Mouse (Mus musculus): ENCODE data around the gene Epas1.

Epas1 gene

DNA sequence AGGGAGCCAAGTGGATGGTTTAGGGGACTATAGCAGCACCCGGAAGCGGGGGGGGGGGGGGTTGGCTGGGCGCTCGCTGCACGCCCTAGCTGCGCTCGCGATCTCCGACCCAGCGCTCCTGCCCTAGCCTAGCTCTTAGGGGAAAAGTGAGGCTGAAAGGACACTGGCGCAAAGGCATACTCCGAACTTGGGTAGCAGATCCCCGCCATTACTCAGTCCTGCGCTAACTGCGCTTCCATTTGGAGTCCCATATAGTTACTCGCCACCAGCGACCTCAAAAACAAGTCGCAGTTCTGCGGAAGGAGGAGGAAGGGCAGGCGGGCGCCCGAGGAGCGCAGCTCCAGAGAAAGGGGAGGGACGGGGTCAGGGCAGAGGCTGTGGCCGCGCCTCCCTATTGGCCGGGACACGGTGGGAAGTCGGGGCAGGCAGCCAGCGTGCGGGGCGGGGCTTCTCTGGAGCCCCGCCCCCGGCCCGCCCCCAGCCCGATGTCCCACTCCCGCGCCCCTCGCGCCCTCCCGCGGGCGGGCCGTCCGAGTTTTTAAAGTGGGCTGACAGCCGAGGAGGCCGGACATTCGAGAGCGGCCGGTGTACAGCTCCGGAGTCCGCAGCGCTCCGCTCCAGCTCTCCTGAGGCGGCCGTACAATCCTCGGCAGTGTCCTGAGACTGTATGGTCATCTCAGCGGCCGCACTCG, at the start of gene Epas1:
Epas1 (plus strand) TSS at position 571 of the 692 bp plus-strand sequence.
- WGBS = 1% methylated on average over 59 of the region's 60 CpGs

DNA sequence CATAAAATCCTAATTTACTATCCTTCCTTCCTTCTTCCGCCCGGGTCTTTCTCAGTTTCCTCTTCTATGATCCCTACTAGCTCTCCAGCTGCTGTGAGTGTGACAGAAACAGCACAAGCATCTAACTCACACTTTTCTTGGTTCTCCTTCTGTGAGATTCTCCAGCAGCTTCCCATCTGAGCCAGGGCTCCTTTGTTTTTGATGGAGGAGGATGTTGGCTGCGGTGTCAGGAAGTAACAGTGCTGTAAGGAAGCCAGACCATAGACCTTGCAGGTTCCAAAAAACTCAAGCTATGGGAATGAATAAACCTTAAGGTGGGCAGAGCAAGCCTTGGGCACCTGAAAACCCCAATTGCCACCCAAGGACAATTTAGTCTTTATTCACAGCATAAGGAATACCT, 48.3 kb upstream of the Epas1 start:
- WGBS = 70% methylated on average over 3 of the region's 3 CpGs

DNA sequence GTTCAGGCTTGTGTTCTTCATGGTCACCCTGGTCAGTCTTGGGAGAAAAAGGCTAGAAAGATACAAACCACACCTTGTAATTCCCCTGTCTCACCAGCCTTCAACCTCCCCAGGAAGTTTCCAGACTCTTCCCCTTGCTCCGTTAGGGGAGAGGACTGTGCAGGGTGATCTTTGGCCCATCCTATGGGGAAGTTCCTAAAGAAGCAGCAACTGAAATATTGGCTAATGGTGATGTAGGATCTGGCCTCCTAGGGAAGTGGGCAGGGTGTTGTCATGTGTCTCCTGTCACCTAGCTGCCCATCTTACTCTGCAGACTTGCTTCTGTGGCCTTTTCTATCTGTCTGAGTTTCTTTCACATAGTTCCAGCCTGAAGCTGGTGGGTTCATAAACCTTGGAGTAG, 47.0 kb upstream of the Epas1 start:
- WGBS = 79% methylated on average over 1 of the region's 1 CpGs

DNA sequence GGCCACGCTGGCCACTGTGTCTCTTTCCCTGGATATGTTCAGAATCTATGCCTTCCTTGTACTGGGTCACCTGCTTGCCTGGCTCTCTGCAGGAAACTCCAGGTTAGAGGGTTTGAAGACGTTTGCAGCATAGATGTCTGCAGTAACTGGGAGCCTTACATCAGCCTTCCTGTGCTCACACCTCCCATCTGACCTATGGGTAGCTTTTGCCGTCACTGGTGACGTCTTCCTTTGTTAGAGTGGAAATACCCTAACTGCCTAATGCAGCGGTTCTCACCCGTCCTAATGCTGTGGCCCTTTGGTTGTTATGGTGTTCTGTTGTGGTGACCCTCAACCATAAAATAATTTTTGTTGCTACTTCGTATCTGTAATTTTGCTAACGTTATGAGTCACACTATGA, 43.7 kb upstream of the Epas1 start:
- 90% methylated on average over 8 of the region's 8 CpGs for WGBS

DNA sequence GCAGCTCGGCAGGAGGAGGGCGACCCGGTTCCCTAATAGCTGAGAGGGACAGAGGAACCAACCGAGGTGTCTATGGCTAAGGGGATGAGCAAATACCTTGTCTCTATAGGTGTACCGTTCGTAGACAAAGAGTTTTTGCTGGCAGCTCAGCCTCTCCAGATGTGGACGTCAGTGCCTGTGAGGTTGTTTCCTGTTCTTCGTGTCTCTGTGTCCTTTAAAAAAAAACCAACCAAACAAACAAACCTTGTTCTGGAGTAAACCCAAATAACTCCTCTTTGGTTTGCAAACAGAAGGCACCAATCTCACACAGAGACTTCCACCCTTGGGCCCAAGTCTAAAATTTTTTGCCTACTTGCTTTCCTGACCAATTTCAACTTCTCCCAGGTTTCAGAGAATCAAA, 43.1 kb upstream of the Epas1 start:
- 74% methylated on average over 8 of the region's 8 CpGs for WGBS

DNA sequence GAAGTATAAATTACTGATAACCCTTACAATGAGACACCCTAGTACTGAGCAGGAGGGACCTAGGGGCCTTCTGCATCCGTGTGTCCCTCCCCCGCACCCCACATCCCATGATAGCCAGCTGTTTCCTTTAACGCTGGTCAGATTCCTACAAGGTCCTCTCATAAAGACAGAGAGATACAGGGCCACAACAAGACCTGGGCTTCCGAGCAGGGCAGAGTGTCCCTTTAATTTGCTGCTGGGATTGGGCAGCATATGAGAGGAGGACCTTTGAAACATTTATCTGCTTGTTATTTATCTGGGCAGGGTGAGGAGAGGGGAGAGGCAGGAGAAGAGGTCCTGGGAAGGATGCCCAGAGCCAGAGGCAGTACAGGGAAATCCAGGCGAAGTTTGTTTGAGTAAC, 41.6 kb upstream of the Epas1 start:
- WGBS = 75% methylated on average over 5 of the region's 5 CpGs

DNA sequence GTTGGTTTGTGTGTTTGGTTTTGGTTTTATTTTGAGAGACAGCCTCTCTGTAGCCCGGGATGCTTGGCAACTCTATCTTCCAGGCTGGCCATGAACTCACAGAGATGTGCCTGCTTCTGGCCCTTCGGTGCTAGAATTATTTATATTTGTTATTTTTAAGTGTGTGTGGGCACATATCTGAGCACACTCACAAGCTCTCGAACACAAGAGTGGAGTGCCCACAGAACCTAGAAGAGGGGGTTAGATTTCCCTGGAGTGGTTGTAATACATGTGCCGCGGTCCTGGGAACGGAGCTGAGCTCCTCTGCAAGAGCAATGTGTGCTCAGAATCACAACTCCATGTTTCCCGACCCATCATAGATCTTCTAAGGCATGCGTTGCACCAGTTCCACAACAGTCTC, 40.9 kb upstream of the Epas1 start:
- 78% methylated on average over 8 of the region's 8 CpGs for WGBS

DNA sequence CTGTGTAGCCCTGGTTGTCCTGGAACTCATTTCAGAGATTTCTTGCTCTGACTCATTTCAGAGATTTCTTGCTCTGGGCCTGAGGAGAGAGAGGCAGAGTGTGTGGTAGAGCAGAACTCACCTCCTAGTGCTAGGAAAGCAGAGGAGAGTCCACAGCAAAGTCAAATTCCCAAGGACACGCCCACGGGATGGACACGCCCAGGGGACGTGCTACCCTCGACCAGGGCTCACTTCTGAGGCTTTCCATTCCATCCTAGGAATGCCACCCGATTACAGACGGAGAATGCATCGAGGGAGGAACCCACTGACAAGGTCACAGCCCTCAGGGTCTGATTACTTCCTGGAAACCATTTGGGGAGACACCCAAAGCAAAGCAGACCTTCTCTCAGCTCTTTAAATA, 39.9 kb upstream of the Epas1 start:
- WGBS = 48% methylated on average over 8 of the region's 8 CpGs

DNA sequence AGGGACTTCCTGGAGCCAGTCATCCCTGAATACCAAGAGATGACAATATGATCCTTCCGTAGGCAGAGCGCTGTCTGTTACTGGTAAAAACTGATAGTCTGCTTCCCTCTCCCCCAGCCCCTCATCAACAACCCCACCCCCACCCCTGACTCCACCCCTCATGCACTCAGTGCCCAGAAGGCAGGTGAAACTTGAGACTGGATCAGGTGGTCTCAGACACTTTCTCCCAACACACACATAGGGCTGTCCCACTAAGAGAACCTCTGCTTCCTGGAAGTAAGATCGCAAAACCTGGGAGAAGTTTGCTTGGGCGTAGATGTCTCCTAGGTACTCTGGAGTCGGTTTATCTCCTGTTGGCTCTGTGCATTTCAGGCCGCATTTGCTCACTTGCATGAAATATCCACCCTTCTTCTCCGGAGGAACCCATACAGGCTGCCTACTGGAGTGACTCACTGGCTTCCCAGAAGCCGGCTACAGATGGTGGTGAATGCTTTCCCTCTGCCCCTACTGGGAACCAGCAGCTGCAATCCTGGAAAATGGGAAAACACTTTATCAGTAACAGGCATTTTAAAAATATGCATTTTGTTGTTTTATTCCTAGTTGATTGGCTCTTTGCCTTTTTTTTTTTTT, 28.6 kb upstream of the Epas1 start:
- WGBS = 58% methylated on average over 8 of the region's 8 CpGs

DNA sequence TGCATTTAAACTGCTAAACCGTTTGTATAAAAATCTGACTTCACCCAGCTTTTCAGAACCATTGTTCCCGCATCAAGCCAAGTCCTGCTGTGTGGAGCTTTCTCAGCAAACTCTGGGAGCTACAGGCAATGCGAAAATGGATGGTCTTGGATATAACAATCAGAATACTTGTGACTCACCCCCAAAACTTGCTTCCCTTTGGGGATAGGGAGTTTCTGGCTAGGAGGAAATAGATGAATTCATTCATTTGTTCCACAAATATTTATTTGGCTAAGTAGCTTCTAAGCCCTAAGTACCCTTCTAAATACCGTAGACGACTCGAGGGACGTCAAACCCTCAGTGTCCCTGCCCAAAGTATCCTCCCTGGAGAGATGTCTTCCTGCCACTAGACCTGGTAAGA, 27.0 kb upstream of the Epas1 start:
- whole genome bisulfite sequencing = 69% methylated on average over 7 of the region's 7 CpGs

DNA sequence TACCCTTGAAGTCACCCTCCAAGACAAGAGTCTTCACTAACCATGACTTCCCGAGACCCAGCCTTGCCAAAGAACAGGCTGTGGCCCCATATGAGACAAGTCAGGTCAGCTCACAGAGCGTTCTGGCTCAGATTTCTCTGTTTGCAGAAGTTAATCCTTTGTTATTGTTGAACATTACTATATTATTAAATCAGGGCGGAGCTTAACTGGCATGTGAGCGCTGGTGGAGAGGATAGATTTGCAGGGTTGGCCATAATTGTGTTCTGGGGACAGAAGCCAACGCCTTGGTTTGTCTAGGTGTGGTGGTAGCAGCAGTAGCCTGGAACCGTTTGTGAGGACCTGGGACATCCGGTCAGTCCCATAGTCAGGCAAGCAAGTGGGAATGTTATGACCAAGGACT, 26.5 kb upstream of the Epas1 start:
- 91% methylated on average over 7 of the region's 7 CpGs for WGBS

DNA sequence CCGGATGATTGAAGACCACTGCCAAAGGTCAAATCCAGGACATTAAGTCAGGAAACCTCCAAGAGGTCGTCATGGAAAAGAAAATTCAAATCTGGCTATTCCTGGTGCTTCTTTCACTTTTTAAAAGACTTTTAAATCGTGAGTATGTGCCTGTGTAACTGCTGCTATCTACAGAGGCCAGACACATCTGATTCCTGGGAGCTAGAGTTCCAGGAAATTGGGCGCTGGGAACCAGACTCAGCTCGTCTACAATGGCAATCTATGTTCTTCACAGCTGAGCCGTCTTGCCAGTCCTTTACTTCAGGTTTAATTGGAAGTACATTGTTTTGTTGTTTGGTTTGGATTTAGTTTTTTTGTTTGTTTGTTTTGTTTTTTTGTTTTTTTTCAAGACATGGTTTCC, 22.2 kb upstream of the Epas1 start:
- WGBS = 84% methylated on average over 6 of the region's 6 CpGs

DNA sequence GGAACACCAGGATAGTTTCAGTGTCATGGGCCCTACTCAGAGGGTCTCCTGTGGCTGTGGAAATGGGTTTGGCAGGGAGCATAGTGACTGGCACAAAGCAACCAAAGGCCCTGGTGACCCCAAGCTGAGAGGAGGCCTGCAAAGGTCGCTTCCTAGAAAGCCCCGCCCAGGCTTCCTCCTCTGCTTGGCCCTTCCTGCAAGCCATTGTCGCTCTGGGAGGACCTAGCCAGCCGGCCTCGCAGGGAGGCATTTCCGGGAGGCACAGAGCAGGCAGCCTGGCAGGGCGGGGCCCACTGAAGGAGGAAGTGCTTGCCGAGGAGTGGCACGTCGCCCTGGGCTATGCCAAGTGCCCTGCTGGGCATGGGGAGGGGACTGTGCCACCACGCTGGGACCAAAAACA, 21.5 kb upstream of the Epas1 start:
- 30% methylated on average over 11 of the region's 11 CpGs for WGBS

DNA sequence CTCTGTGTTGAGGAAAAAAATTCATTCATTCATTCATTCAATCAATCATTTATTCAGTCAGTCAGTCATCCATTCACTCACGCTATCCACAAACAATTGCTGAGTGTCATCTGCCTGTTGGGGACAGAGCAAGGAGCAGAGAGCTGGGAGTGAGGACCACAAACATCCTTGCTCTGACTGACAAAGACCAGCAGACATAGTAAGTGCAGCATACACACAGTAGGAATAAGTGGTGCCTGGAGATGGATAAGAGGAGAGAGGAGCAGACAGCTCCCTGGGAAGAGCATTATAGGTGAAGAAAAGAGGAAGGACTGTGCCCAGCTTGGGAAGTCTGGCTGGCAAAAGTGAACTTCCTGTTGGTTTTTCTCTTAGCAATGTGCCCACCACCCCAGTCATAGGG, 21.0 kb upstream of the Epas1 start:
- 81% methylated on average over 1 of the region's 1 CpGs for WGBS

DNA sequence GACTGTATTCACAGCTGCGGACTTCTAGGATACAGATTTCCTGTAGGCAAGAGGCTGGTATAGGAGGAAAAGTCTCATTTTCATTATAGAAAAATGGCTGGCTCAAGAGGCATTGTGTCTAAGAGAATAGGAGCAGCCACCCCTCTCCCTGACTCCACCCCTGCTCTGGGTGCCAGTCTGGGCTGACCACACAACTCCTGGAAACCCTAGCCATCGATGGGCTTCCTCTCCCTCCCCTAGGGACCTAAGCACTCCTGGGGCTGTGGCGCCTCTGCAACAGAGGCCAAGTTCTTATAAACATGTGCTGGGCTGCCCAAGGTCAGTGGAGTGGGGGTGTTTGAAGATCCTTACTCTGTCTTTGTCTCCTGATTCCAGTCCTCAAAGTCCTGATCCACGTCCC, 19.9 kb upstream of the Epas1 start:
- 84% methylated on average over 4 of the region's 4 CpGs for whole genome bisulfite sequencing

DNA sequence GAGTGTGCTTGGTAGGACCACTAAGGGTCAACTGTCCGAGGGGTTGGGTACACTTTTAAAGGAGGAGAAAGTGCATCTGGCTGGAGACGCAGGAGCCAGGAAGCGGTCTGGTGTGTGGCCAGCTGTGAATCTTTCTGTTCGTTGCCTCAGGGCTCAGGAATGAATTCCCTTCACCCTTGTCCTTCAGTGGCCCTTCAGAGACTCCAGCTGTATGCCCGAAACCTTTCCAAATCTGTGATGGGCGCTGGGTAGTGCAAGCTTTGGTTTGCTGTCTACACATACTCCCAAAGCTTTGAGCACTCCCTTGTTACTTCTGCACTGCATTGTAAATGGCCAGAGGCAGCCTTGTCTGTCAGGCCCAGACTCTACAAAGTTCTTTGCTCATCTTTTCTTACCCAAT, 15.0 kb upstream of the Epas1 start:
- 82% methylated on average over 6 of the region's 6 CpGs for WGBS

DNA sequence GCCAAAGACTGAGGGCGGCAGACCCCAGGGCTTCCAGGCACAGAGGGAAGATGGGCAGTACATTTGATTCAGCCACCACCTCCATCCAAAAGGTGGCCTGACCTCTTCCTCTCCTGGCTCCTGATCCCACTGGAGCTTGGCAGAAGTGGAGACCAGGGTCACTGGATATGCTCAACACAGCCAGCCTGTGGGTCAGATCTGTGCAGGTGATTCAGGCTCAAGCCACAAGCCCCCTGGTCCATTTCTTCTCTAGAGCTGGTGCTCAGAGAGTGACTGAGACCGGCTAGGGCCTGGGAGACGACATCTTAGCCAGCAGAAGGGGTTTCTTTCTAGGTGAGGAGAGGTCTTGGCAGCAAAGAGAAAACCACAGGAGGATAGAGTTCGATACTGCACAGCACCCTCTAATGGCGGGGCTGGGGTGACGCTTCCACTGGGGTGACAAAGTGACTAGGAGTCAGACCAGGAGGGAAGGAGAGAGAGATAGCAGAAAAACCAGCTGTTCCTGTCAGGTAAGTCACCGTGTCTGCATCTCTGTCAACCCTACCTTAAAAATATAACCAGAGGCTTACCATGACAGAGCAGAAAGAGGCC, 10.1 kb upstream of the Epas1 start:
- whole genome bisulfite sequencing = 94% methylated on average over 7 of the region's 7 CpGs

DNA sequence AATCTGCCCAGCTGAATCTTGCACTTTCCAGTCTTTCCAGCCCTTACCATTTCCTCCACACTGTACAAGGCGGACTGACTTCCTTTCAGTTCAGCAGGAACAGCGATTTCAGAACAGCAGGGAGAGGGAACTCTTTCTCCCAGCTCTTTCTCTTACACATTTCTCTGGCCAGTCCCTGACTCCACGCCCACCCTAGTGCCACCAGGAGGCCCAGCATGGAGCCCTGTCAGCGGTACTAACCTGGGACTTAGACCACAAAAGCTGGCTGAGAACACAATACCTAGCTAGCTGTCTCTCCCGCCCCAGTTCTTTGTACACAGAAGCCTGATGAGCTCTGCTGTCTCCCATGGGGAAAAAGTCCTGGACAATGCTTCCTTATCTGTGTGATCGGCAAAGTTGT, 8.6 kb upstream of the Epas1 start:
- WGBS = 70% methylated on average over 6 of the region's 6 CpGs

DNA sequence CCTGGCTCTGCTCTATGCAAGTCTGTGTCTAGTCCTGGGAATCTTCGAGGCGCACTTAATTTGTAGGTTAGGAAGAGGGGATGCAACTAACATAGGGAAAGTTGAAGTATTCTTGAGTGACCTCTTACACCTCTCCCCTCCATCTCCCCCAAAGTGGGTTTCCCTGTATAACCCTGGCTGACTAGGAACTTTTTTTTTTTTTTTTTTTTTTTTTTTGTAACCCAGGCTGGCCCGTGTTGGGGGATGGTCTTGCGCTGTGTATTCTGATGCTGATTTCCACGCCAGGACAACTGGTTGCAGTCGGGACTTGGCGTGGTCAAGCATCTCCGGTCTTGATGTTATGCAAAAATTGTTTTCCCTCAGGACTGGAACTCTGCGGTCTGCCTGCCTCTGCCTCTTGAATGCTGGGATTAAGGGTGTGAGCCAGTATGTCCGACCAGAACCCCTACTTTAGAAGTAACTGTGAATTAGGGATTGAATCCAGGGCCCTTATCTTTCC, 2.1 kb upstream of the Epas1 start:
- 93% methylated on average over 10 of the region's 10 CpGs for WGBS

DNA sequence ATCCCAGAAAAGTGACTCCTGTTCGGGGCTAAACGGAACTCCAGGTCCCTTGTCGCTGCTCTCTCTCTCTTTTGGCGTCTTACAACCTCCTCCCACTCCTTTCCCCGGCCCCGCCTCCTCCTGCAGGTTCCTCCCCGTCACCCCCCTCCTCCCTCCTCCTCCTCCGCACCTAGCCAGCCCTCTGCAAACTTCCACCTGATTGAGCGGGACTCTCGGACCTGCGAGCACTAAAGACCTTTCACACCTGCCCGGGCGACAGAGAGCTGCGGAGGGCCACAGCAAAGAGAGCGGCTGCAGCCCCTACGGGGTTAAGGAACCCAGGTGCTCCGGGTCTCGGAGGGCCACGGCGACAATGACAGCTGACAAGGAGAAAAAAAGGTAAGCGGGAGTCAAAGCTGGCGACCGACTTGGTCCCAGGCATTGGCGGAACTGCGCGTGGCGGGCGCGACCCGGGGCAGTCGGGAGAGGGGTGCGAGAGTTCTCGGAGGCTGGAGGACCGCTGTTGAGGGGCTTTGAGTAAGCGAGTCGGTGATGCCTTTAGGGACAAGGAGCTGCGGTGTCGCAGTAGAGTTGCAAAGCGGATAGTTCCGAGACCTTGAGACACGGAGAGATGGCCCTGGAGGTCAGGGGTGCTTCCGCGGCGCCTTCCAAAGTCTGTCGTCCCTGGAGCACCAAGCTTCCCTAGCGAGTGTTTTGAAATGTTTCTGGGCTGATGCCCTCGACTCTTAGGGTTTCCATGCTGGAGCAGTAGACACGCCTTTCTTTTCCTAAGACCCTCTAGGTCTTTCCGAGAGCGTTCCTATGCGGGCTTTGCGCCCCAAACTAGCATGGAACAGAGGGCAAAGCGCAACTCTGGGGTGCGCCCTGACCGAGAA, 668 bp downstream of the Epas1 start:
- WGBS = under 1% methylated on average over 55 of the region's 55 CpGs

DNA sequence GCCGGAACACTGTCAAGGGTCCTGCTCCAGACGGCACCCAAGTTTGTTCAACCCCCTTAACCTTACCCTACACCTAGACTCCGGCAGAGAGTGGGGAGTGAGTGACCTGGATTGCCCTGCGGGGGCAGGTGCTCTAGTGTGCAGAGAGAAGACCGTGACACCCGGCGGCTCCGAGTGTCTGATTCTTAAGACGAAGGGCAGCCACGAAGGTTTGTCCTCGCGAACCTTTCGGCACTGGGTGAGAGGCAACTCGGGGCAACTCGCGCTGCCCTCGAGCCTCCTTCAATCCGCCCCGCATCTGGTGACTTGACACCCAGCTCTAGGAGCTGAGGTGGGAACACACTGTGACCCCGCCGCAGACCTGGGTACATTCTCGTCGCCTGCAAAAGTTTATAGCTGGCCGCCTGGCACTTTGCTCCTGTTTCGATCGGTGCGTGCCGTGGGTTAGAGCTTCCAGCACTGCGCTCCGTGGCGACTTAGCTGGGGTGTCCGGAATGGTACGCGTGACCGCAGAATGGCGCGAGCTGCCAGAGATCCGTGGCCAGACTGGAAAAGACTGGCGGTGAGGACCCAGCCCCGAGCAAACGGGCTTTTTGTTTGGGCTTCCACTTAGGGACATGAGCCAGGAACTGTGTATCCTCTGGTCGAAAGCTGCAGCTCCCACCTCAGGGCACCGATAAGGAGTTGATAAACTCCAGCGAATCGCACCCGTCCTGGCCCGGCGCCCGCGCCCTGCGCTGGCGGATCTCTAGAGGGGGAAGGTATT, 1.5 kb downstream of the Epas1 start:
- 4% methylated on average over 52 of the region's 52 CpGs for whole genome bisulfite sequencing
